Mouse (Mus musculus) bone marrow macrophage, adult 2 months (primary cell): ENCODE results near the gene Dnajb9.

ENCODE experiments used
- CTCF ChIP-seq: IDR thresholded peaks from 2 replicates; pipeline ENCODE4 v1.5.1; 2012; ENCODE audit warnings: low read depth, mild to moderate bottlenecking, low read length, moderate library complexity
- POLR2A ChIP-seq: IDR thresholded peaks from 2 replicates; pipeline ENCODE4 v1.6.1; 2012; ENCODE audit warnings: mild to moderate bottlenecking, low read depth, low read length, borderline replicate concordance

- TF ChIP-seq POLR2A (no peak), CTCF (no peak)
These were observed 1.4 kb upstream of the Dnajb9 start for GRCm38 (mm10) chr12:44211555-44211954.
